Mouse (Mus musculus): Measurements from ENCODE around the gene Tbcb.
"Not testable (repeated sequence)": the region's sequence is repeated elsewhere in the genome, so short reads cannot be mapped to it uniquely, and the experiment has no call there.

Tbcb gene

DNA sequence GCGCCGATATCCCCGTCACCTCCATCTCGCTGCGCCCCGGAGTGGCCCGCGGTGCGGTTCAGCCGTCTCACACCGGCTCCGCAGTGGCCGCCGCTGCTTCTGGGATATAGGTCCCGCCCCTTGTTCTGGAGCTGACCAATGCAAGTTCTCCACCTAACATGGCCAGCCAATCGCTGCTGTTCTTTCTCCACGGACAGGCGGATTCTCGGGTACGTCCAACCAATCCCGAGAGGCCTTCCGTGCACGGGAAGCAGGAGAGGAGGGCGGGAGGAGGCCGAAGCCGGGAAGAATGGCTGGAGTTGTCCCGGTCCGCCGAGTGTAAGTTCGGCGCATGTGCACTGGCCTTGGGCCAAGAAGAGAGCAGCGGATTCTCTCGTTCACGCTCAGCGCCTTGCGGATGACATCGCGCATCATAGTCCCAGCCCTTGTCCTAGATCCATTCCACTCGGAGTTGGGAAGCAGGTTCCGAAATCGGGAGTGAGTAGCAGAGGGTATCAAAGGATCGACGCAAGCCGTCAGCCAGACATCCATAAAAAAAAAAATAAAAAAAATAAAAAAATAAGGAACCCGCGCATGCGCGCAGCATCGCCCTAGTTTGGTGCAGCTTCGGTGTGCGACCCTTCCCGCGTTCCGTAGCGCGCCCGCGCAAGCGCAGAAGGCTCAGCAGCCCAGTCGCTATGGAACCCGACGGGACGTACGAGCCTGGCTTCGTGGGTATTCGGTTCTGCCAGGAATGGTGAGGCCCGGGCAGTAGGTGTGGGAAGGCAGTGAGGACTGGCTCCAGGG, at the start of gene Tbcb, which contains the start of gene Polr2i:
TSS of gene Tbcb (minus strand) at position 604 of the 786 bp plus-strand sequence.
TSS of gene Polr2i (plus strand) at position 280 of the 786 bp plus-strand sequence.
- peak; percentile 97 to 98 for DNase-seq (ENCODE audit: low spot score in 2 of 2)

DNA sequence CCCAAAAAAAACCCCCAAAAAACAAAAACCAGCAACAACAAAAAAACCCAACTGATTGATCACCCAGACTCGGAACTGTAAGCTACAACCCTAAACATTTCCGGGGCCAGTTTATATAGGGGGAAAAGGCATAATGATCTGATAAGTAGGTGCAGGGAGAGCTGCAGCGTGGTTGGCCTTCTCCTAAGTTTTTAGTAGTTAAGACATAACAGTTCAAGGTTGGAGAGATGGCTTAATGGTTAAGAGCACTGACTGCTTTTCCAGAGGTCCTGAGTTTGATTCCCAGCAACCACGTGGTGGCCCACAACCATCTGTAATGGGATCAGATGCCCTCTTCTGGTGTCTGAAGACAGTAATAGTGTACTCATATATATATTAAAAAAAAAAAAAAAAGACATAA, 49.5 kb upstream of the Tbcb start:
- DNase-seq (ENCODE audit: low spot score in 2 of 2) = no peak

DNA sequence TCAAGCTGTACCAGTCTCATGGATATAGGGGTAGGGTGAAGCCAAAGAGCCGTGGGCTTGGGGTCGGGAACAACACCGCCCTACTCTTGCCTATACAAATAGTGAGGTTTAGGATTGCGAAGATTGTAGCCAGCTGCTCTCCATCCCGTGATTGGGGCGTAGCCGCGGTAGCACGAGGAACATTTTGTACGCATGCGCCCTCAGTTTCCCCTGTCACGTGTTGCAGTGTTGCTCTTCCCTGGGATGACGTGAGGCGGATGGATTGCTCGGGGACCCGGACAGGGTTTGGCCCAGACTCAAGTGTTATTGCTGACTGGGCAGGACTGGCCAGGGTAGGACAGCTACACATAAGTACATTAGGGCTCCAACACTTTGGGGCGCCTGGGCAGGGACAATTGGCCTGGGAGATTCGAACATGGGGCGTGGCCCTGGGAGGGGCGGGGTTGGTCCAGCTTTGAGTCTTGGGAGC, 48.6 kb upstream of the Tbcb start:
- DNase-seq (ENCODE audit: low spot score in 2 of 2) = peak; percentile 67 to 81

DNA sequence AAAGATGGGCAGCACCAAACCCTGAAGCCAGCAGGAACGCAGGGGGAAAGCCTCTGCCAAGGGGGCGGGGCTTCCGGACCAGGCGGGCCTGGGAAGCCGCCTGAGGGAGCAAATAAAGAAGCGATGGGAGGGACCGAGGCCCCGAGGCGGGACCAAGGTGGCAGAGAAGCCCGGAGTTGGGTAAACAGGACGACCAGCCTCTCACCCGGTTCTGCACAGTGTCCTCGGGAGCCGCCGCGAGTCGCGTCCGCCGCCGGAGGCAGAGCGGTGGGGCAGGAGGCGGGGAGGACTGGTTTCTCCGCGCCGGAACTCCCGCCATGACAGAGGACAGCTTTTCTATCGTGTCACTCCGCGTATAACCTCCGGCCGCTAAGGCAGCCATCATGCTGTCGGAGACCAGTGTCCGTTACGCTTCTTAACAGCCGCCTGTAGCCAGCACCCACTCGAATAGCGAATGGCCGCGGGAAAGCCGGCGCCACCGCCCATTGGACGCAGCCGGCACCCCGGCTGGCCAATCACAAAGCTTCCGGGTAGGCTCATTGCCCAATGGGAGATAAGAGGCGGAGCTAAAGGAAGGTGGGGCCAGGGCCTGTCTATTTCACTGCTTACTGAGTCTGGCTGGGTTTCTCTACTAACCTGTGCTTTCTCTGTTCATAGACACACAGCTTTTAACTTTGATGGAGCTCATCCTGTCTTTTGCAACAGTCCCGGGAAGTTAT, 48.0 kb upstream of the Tbcb start, which contains the start of the genes Thap8 and Wdr62:
TSS of gene Thap8 (plus strand) at position 144 of the 719 bp plus-strand sequence.
TSS of gene Wdr62 (minus strand) at position 469 of the 719 bp plus-strand sequence.
- peak; percentile 79 to 93 for DNase-seq (ENCODE audit: low spot score in 2 of 2)

DNA sequence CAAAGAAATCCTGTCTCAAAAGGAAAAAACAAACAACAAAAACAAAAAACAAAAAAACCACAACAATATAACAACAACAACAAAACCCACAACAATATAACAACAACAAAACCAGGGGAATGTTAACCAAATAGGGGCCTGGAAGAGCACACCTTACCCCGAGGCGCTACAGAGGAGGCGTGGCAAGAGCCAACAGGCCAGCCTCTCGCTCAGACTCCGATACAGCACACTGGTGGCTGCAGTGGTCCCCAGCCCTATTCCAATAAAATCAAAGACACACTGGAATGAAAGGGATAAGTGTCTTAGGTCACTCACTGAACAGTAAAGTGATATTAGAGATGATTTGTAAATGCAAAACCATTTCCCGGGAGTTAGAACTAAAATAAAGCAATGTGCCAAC, 47.5 kb upstream of the Tbcb start:
- no peak for DNase-seq (ENCODE audit: low spot score in 2 of 2)

DNA sequence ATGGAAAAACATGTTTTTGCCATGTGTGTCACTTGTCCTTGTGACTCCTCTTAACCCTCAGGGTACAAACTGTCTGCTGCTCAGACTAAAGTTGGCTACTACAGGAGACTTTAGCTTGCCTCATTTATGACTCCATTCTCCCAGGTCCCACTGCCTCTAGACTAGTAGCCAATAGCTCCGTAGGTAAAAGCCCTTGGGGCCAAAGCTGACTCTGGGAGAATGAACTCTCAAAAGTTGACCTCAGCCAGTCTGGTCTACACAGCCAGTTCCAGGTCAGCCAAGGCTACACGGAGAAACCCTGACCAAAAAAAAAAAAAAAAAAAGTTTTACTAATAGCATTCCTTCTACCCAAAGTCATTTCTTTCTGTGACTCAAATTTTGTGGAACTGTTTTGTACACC, 46.8 kb upstream of the Tbcb start:
- DNase-seq (ENCODE audit: low spot score in 2 of 2) = no peak

DNA sequence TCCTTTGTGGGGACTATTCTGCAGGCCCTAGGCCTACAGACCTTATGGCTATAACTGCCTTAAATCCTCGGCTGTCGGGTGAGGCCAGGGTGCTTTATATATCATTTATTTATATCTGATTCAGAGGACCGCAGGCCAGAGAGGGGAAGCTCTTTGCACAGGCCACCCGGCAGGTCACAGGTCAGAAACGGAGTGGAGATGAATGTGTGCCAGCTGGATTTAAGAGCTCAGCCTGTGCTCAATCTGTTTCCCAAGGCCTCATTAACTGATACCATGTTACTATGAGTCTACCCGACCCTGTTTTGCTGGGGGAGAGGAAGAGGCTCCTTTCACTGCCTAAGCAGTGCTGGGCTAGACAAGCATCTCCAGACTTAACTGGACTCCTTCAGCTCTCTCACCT, 42.3 kb upstream of the Tbcb start:
- no peak for DNase-seq (ENCODE audit: low spot score in 2 of 2)

DNA sequence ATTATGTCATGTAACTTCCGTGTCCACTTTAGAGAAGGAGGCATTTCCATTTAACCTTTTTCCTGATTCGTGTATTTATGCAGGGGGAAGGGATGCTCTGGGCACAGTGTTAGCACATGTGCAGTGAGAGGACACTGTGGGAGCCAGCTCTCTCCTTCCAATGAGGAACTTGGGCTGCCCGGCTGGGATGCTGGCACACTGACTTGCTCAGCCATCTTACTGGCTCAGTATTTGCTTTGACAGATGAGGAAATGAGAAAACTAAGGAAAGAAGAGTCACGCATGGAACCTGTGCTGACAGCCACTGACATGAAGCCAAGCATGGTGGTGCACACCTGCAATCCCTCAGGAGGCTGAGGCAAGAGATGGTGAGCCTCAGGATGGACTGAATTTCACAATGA, 37.6 kb upstream of the Tbcb start:
- no peak for DNase-seq (ENCODE audit: low spot score in 2 of 2)

DNA sequence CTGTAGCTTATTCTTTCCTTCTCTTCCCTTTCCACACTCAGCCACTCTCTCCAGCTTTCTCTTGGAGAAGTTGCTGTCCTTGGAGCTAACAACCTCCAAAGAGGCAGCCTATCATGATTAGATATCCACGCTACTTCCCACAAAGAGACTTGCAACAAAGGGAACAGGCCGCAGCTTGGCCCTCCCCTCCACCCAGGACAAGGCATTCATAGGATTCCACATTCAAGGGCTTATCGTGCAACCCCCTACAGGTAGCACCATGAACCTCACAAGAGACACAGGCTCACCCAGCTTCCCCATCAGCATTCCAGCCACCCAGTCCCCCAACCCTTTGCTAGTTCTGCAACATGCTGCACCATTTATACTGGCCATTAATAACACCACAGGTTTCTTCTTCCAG, 34.7 kb upstream of the Tbcb start:
- DNase-seq (ENCODE audit: low spot score in 2 of 2) = no peak

DNA sequence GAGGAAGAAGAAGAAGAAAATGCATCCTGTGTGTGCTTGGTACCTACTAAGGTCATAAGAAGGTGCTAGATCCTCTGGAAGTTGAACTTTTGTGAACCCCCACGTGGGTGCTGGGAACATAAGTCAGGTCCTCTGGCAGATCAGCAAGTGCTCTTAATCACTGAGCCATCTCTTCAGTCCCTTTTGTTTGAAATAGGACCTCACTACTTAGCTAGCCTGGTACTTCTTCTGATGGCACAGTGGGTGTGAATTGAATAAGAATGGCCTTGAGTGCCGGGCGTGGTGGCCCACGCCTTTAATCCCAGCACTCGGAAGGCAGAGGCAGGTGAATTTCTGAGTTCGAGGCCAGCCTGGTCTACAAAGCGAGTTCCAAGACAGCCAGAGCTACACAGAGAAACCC, 33.9 kb upstream of the Tbcb start:
- DNase-seq (ENCODE audit: low spot score in 2 of 2) = no peak

DNA sequence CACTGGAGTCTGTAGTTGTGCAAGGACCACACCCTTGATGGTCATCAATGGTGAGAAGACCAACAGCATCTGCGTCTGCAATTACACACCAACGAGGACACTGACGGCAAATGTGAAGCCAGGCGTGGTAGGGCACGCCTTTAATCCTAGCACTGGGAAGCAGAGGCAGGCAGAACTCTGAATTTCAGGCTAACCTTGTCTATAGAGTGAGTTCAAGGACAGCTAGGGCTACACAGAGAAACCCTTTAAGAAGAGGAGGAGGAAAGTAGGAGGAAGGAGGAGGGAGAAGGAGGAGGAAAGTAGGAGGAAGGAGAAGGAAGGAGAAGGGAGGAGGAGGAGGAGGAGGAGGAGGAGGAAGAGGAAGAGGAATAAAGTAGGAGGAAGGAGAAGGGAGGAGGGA, 33.5 kb upstream of the Tbcb start:
- DNase-seq (ENCODE audit: low spot score in 2 of 2) = no peak

DNA sequence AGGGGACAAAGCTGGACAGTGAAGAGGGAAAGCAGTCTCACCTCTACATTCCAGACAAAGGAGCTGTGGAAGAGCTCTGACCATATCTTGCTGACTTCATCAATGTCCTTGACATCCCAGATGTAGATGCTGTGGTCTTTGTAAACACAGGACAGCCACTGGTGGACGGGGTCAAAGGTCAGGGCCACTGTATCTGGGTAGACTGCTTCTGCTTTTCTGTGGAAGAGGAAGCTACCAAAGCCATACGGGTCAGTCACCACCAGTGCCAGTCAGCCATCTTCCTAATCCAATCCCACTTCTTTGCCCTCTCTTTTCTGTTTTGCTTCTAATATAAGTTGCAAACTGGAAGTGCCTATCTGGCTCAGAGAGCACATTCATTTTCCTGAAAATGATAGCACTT, 33.0 kb upstream of the Tbcb start:
- no peak for DNase-seq (ENCODE audit: low spot score in 2 of 2)

DNA sequence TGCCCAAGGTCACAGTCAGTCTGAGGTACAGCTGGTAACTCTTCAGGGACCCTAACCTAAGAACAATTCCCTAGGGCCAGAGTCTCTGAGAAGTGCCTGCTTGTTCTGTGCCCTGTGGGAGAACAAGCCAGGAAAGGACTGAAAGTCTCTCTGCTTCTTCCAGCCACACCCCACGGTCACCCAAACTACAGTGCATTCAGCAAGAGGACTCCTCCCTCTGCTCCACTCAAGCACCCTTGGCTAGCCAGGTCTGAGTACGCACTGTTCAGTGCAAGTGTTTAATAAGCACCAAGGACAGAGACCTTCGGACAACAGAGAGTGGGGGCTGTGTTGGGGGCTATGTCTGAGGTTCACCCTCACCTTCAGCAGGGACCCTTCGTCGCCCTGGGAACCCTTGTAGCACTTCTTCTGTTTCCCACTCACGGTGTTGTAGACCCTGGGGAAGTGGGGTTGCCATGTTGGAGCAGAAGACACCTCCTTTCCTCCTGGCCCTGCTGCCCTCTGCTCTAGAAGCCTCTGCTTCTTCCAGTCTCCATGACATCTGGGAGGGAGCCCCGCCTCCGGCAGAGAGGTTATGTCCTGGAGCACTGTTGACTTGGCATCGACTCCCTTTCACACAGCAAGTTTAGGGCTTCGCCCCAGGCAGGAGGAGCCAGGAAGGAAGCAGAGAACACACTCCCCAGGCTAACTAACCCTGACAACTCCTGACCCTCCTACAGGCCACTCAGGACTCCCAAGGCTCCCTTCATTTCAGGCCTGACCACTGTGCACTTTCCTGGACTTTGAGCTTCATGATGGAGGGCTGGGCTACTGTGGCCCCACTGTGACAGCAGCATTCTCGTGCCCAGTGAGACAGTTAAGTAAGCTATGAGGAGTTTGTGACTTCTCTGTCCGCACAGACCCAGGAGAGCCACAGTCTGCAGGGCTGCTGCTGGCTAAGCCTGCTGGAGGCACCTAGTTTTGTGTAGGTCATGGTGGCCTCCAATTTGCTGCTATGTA, 20.2 kb upstream of the Tbcb start:
- no peak for DNase-seq (ENCODE audit: low spot score in 2 of 2)

DNA sequence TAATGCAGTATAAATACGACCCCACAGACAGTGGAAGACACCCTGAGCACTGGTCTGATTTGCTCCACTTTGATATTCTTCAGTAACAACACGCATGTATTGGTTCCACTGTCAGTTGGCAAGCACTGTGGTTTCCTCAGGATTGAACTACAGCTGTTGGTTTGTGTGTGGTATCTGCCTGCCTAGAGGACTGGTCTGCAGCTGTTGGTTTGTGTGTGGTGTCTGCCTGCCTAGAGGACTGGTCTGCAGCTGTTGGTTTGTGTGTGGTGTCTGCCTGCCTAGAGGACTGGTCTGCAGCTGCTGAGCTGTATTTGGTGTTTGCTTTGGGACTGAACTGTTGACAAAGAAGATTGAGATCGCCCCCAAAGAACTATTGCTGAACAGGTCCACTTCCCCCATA, 5.3 kb upstream of the Tbcb start:
- not testable (repeated sequence) for DNase-seq (ENCODE audit: low spot score in 2 of 2)

DNA sequence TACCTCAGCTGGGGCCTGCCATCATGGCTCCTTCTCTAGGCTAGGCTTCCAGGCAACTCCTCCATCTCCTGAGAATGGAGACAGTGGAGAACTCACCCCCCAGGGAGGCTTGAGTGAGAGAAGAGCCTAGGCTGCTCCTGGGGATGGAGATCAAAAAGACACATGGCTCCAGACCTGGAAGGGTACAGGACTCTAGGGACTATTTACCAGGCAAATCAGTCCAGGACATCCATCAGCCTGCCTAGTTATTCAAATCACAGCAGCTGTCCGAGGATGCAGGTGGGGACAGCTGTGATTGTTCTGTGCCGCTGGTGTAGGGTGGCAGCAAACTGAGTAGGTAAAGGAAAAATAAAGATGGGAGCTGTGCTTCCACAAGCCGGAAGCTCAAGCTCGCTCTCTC, 3.6 kb upstream of the Tbcb start, which contains the start of gene Ovol3:
TSS of gene Ovol3 (minus strand) at position 101 of the 400 bp plus-strand sequence.
- no peak for DNase-seq (ENCODE audit: low spot score in 2 of 2)

DNA sequence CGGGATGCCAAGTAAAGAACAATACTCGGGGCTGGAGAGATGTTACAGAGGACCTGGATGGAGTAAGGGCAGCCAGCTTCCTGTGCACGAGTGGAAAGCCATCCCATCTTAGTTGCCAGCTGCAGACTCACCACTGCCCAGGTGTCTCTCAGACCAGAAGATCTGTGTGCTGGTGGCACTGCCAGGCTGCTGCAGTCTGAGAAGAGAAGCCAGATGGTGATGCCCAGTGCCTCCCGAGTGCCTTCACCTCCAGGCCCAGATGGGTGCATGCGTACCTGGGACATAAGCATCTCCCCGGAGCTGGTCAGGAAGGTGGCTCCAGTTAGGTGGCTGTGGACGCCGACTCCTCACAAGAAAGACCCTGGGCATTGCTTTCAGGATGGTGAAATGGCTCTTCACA, 3.0 kb upstream of the Tbcb start:
- no peak for DNase-seq (ENCODE audit: low spot score in 2 of 2)

DNA sequence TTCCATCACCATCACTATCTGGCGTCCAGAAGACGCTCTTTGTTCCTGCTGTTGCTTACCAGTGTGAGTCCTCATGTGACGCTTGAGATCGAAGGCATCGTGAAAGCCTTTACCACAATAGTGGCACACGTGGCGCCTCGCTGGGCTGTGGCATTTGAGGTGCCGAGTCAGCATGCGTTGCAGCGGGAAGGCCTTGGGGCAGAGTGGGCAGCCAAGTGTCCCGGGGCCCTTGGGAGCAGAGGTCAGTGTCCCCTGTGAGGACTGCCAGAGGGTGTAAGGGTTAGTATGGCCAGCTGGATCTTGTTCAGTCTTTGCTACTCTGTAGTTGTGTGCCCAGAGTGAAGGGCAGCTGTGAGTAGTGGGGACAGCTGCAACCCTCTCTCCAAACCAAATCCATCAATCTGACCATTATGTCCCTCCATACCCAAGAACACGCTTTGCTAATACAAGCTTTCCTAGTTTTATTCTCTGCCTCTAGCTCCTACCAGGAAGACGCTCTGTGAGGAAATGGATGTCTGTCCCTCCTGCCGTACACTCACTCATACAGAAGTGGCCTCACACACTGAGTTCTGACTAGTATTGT, 2.3 kb upstream of the Tbcb start:
- DNase-seq (ENCODE audit: low spot score in 2 of 2) = no peak

DNA sequence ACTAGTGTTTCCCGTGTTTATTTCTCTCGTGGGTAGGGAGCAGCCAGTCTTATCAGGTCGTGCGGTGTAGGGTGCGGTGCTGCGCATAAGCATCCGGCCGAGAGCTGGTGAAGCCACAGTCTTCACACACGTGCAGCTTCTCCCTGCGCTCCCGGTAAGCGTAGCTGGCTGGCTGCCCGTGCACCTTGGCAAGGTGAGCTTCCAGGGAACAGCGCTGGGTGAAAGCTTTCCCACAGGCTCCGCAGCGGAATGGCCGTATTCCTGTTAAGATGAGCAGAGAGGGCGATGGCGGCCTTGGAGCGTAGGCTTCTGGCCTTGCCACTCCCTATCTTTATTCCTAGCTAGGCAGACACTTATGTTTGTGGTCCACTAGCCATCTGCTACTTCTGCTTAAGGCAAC, 1.3 kb upstream of the Tbcb start:
- DNase-seq (ENCODE audit: low spot score in 2 of 2) = peak; percentile 19 to 23

DNA sequence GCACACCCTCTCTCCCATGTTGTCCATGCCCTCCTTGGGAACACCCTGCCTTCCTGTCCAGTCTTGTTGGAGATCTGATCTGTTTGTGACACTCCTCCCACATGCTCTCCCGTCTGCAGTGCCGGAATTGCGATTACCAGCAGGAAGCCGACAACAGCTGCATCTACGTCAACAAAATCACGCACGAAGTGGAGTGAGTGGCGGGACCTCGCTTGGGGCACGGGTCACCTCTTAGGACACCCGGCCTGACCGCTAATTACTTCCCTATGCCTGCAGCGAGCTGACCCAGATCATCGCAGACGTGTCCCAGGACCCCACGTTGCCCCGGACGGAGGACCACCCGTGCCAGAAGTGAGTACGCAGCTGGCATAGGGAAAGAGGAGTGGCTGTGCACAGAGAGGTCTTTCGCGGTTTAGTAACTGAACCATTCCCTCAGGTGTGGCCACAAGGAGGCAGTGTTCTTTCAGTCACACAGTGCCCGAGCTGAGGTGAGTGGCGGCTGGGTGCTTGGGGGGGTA, 618 bp upstream of the Tbcb start:
- DNase-seq (ENCODE audit: low spot score in 2 of 2) = peak; percentile 23 to 65

DNA sequence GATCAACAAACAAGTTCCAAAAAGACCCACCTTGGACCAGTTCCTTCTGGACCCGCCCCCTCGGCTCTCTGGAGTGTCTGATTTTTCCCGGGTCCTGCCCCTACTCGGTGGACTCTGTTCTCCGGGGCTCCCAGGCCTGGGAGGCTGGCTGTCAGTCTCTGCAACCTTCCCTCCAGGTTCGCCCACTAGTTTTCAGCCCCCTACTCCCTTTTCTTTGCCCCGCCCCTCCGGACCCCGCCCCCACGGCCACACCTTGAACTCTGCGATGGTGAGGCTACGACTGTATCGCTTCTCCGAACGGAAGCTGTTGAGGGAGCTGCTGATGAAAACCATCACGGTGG, 774 bp downstream of the Tbcb start:
- DNase-seq (ENCODE audit: low spot score in 2 of 2) = no peak

DNA sequence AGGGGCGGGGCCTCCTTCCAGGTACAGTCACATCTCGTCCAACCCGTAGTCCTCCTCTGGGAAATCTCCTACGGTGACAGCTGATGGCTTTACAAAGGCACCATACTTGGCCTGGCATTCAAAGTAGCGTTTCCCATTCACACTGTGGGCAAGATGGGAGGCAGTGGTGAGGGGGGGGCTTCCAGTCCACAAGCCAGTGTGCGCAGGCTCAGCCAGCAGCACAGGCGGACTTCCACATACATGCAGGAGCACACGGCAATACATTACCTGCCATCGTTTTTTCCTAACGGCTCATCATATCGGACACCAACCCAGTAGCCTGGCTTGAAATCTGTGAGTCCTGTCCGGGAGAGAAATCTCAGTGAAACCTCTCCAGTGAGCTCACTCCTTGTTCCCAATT, 7.9 kb downstream of the Tbcb start:
- DNase-seq (ENCODE audit: low spot score in 2 of 2) = no peak

Data from cerebellum, postnatal 4 days (tissue).